Mouse (Mus musculus): ENCODE measurements around the gene St5. TPM values are rescaled to one million over a fixed set of nuclear protein-coding genes. Genes with fewer than 3 reads are reported as not detected.
A peak's percentile ranks its signal among the peaks of the same experiment; 100 is the strongest.

St5 gene
- polyA plus RNA-seq, 1 experiment from 2014 or later: 19.7 TPM

- no peaks in the 10 kb centered on the region for H3K27me3 ChIP-seq (replicated peaks)
- no peaks in the 10 kb centered on the region for H3K4me1 ChIP-seq
- H3K9me3 ChIP-seq: no peaks in the 10 kb centered on the region
- no peak overlapping the region for H3K4me3 ChIP-seq
- no peaks in the 10 kb centered on the region for H3K36me3 ChIP-seq (replicated peaks)
- no peak overlapping the region for H3K9ac ChIP-seq
- no peak overlapping the region for H3K27ac ChIP-seq
- no peak overlapping the region for H3K4me2 ChIP-seq
- no peak for ATAC-seq (replicated peaks)
Observed at GRCm38 (mm10) chr7:109593992-109594391, 109.4 kb downstream of the St5 start.

- no peak for ATAC-seq (replicated peaks)
- no peaks in the 10 kb centered on the region for H3K9me3 ChIP-seq
- H3K4me3 ChIP-seq: no peak overlapping the region
- H3K36me3 ChIP-seq (replicated peaks): no peaks in the 10 kb centered on the region
- H3K4me2 ChIP-seq: no peak overlapping the region
- H3K9ac ChIP-seq: no peak overlapping the region
- no peaks in the 10 kb centered on the region for H3K4me1 ChIP-seq
- WGBS: 62% methylated on average over 4 of the region's 4 CpGs
- no peaks in the 10 kb centered on the region for H3K27me3 ChIP-seq (replicated peaks)
- H3K27ac ChIP-seq: no peak overlapping the region
Observed at GRCm38 (mm10) chr7:109592184-109592583, 111.2 kb downstream of the St5 start.

GRCm38 (mm10) chr7:109590576-109590975 lies 112.8 kb downstream of the St5 start:
- no peaks in the 10 kb centered on the region for H3K27me3 ChIP-seq (replicated peaks)
- WGBS: 88% methylated on average over 2 of the region's 2 CpGs
- no peak overlapping the region for H3K4me2 ChIP-seq
- no peaks in the 10 kb centered on the region for H3K9me3 ChIP-seq
- no peak overlapping the region for H3K9ac ChIP-seq
- no peak overlapping the region for H3K4me3 ChIP-seq
- ATAC-seq (replicated peaks): no peak
- H3K4me1 ChIP-seq: no peaks in the 10 kb centered on the region
- no peaks in the 10 kb centered on the region for H3K36me3 ChIP-seq (replicated peaks)
- no peak overlapping the region for H3K27ac ChIP-seq

GRCm38 (mm10) chr7:109588990-109589389 lies 114.4 kb downstream of the St5 start:
- WGBS: 81% methylated on average over 6 of the region's 6 CpGs
- Histone ChIP-seq H3K4me1 (no peaks in the 10 kb centered on the region), H3K27ac (no peak overlapping the region), H3K9ac (no peak overlapping the region), H3K36me3 (replicated peaks) (no peaks in the 10 kb centered on the region), H3K4me3 (no peak overlapping the region), H3K27me3 (replicated peaks) (no peaks in the 10 kb centered on the region), H3K9me3 (no peaks in the 10 kb centered on the region), H3K4me2 (no peak overlapping the region)
- ATAC-seq (replicated peaks): no peak

GRCm38 (mm10) chr7:109588145-109588544 lies 115.3 kb downstream of the St5 start:
- no peak overlapping the region for H3K27ac ChIP-seq
- H3K4me1 ChIP-seq: no peaks in the 10 kb centered on the region
- H3K36me3 ChIP-seq (replicated peaks): no peaks in the 10 kb centered on the region
- ATAC-seq (replicated peaks): no peak
- no peak overlapping the region for H3K4me3 ChIP-seq
- no peaks in the 10 kb centered on the region for H3K9me3 ChIP-seq
- H3K9ac ChIP-seq: no peak overlapping the region
- WGBS: 84% methylated on average over 8 of the region's 8 CpGs
- no peak overlapping the region for H3K4me2 ChIP-seq
- H3K27me3 ChIP-seq (replicated peaks): no peaks in the 10 kb centered on the region

DNA sequence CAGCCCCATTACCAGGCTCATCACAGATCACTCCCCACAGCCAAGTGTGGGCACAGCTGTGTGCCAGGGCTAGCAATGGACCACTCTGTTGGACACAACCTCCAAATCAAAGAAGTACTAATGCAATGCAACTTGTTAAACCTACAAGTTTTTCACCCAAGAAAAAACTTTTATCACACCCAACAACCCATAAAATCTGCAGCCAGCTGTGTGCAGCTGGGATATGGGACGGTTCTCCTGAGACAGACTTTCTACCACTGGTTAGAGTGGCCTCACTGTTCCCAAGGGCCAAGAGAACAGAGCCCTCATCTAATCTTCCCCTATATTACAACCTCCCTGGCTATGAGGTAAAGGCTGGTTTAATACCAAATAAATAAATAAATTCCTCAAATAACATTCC lies 118.9 kb downstream of the St5 start:
- 89% methylated on average over 1 of the region's 1 CpGs for WGBS
- no peaks in the 10 kb centered on the region for H3K36me3 ChIP-seq (replicated peaks)

GRCm38 (mm10) chr7:109580489-109580888 lies 122.9 kb downstream of the St5 start:
- no peak overlapping the region for H3K27ac ChIP-seq
- WGBS: 74% methylated on average over 4 of the region's 4 CpGs
- no peaks in the 10 kb centered on the region for H3K9me3 ChIP-seq
- H3K4me3 ChIP-seq: no peak overlapping the region
- H3K36me3 ChIP-seq (replicated peaks): no peaks in the 10 kb centered on the region
- ATAC-seq (replicated peaks): no peak
- H3K9ac ChIP-seq: no peak overlapping the region
- H3K27me3 ChIP-seq (replicated peaks): no peaks in the 10 kb centered on the region
- H3K4me1 ChIP-seq: peaks cover 13% of the 10 kb centered on the region
- no peak overlapping the region for H3K4me2 ChIP-seq

More for the DNA sequence above, 118.9 kb downstream of the St5 start:
- Histone ChIP-seq H3K27ac (no peak overlapping the region), H3K4me1 (peaks cover 4% of the 10 kb centered on the region; the same call in 1 of the 2 replicates), H3K9me3 (no peaks in the 10 kb centered on the region), H3K4me2 (no peak overlapping the region), H3K9ac (no peak overlapping the region), H3K27me3 (replicated peaks) (no peaks in the 10 kb centered on the region), H3K4me3 (no peak overlapping the region)
- no peak for ATAC-seq (replicated peaks)

DNA sequence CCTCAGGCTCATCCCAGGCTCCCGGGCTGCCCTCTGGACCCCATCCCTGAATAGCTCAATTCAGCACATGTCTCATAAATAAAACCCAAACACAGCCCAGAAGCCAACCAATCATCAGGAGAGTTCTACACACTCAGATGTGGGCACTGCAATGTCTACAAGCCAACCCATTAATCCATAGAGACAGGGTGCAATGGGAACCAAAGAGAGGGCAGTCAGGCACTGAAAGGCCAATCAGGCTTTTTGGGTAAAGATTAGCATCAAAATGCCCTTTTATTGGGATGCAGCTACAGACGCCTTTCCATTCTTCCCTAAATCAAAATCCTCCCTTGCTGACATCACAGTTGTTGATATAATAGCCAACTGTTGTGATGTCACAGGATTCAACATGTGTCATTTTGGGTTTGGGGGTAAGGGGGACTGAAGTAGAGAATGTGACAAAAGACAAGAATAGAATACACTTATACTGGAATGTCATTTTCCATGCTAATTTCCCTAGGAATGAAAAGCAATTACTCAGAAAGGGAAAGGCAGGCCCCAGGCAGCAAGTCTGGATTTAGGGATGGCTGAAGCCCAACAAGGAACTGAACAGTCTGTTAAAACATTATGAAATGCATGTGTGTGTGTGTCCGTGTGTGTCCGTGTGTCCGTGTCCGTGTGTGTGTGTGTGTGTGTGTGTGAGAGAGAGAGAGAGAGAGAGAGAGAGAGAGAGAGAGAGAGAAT lies 123.7 kb downstream of the St5 start:
- ATAC-seq (replicated peaks): peak; percentile 75
- Histone ChIP-seq H3K4me2 (no peak overlapping the region), H3K4me3 (no peak overlapping the region), H3K9ac (no peak overlapping the region), H3K9me3 (no peaks in the 10 kb centered on the region), H3K36me3 (replicated peaks) (no peaks in the 10 kb centered on the region), H3K27ac (peak overlapping the region; percentile 27; the same call in 1 of the 2 replicates), H3K4me1 (peaks cover 19% of the 10 kb centered on the region), H3K27me3 (replicated peaks) (no peaks in the 10 kb centered on the region)
- WGBS: 39% methylated on average over 6 of the region's 6 CpGs

DNA sequence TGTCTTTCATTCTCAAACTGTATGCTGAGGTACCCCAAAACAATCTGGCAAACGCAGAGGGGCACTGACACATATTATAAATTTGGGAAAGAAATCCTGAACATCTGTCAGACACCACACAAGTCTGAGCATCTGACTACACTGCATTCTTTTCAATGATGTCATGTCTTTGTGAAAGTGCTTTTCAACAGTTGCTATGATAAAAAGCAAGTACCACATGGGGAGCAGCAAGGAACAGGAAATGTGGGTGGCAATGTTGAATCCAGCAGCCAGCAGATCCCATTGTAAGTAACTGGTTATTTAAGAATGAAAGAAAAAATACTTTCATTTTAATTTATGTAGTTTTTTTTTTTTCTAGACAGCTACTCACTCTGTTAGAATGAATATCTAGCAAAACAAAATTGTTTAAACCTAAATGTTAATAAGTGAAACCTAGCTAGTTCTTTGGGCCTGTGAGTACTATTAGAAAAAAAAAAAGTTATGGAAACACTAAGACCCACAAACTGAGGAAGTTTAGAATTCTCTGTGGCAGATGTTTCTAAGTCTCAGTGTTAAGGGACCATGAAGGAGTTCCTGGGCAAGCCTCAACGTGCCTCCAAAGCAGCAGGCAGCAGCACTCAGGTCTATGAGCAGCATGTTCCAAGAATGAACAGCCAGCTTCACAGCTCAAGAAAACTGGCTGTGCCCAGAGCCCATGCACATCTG lies 124.4 kb downstream of the St5 start:
- H3K9ac ChIP-seq: no peak overlapping the region
- no peak for ATAC-seq (replicated peaks)

GRCm38 (mm10) chr7:109576321-109577314 lies 126.8 kb downstream of the St5 start:
- Histone ChIP-seq H3K4me3 (no peak overlapping the region), H3K4me1 (peaks cover 19% of the 10 kb centered on the region), H3K9me3 (no peaks in the 10 kb centered on the region), H3K9ac (no peak overlapping the region), H3K27me3 (replicated peaks) (no peaks in the 10 kb centered on the region), H3K4me2 (no peak overlapping the region), H3K27ac (0 out of 2 replicates have a peak overlapping the region, but pooled peaks have one; percentile 12), H3K36me3 (replicated peaks) (no peaks in the 10 kb centered on the region)
- WGBS: 54% methylated on average over 11 of the region's 11 CpGs
- ATAC-seq (replicated peaks): 0 out of 2 replicates have a peak, but pooled peaks have one; percentile 39

More for the DNA sequence above, 124.4 kb downstream of the St5 start:
- Histone ChIP-seq H3K4me2 (no peak overlapping the region), H3K9me3 (no peaks in the 10 kb centered on the region), H3K27me3 (replicated peaks) (no peaks in the 10 kb centered on the region), H3K4me1 (peaks cover 19% of the 10 kb centered on the region), H3K4me3 (no peak overlapping the region), H3K27ac (peak overlapping the region; percentile 27; the same call in 1 of the 2 replicates), H3K36me3 (replicated peaks) (no peaks in the 10 kb centered on the region)
- 35% methylated on average over 2 of the region's 2 CpGs for WGBS

DNA sequence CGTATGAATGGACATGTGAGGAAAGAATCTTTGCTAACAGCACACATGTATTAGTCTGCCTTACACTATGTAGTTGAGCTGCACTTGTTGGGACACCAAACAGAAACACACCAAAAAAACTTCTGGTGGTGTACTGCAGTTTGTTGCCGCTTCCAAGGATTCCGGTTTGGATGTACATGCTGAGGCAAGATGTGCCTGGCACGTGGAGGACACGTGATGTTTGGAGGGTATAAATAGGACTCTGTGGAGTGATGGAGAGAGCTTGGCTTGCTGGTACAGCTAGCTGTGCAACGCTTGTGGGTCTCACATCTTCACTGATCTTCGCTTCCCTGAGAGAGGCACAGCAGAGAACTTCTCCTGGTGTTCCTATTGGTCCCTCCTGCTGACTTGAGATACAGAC lies 129.2 kb downstream of the St5 start:
- H3K27ac ChIP-seq: no peak overlapping the region
- peaks cover 13% of the 10 kb centered on the region for H3K4me1 ChIP-seq
- no peaks in the 10 kb centered on the region for H3K27me3 ChIP-seq (replicated peaks)
- H3K36me3 ChIP-seq (replicated peaks): no peaks in the 10 kb centered on the region
- no peak overlapping the region for H3K4me3 ChIP-seq
- H3K4me2 ChIP-seq: no peak overlapping the region
- no peaks in the 10 kb centered on the region for H3K9me3 ChIP-seq
- no peak for ATAC-seq (replicated peaks)
- no peak overlapping the region for H3K9ac ChIP-seq
- 96% methylated on average over 7 of the region's 7 CpGs for WGBS

- Histone ChIP-seq H3K4me1 (no peaks in the 10 kb centered on the region), H3K9ac (no peak overlapping the region), H3K4me2 (no peak overlapping the region), H3K9me3 (no peaks in the 10 kb centered on the region), H3K36me3 (replicated peaks) (no peaks in the 10 kb centered on the region), H3K4me3 (no peak overlapping the region), H3K27ac (no peak overlapping the region), H3K27me3 (replicated peaks) (no peaks in the 10 kb centered on the region)
- 96% methylated on average over 4 of the region's 4 CpGs for WGBS
- ATAC-seq (replicated peaks): no peak
Observed at GRCm38 (mm10) chr7:109568391-109568892, 135.0 kb downstream of the St5 start.
